Mouse (Mus musculus) adrenal gland (tissue): ENCODE results near the gene Foxl2.

Source experiments
- intact Hi-C: fragments of 180-260 bp; cut with DNase I; formaldehyde crosslinking; loops from one replicate; pipeline ENCODE4 v1.15.1; 2025

The Foxl2 gene

GRCm38 (mm10) chr9:98961591-98962477, 6.7 kb downstream of the Foxl2 start:
- intact Hi-C loops: loop anchor here (2.0 kb wide), 1 partner anchor 347 kb away; no protein-coding TSS in a partner anchor

- intact Hi-C loops: no loop called here
Measured at GRCm38 (mm10) chr9:98962478-98963142, 7.5 kb downstream of the Foxl2 start.

- intact Hi-C loops: no loop called here
Measured at GRCm38 (mm10) chr9:98963661-98964060, 8.6 kb downstream of the Foxl2 start.

GRCm38 (mm10) chr9:98965084-98965483, 10.0 kb downstream of the Foxl2 start:
- intact Hi-C loops: no loop called here

GRCm38 (mm10) chr9:98973101-98973521, 18.0 kb downstream of the Foxl2 start:
- intact Hi-C loops: no loop called here

- intact Hi-C loops: no loop called here
Measured at GRCm38 (mm10) chr9:98973561-98973960, 18.5 kb downstream of the Foxl2 start.

GRCm38 (mm10) chr9:98974898-98975297, 19.8 kb downstream of the Foxl2 start:
- intact Hi-C loops: no loop called here

GRCm38 (mm10) chr9:98976081-98976480, 21.0 kb downstream of the Foxl2 start:
- intact Hi-C loops: no loop called here

GRCm38 (mm10) chr9:98976520-98976919, 21.4 kb downstream of the Foxl2 start:
- intact Hi-C loops: no loop called here

GRCm38 (mm10) chr9:98979431-98980416, 24.6 kb downstream of the Foxl2 start:
- intact Hi-C loops: loop anchor here (10.0 kb wide), 2 partner anchors 265 to 395 kb away; partner anchors contain the start of gene Cep70

- intact Hi-C loops: loop anchor here (10.0 kb wide), 2 partner anchors 259 to 389 kb away; partner anchors contain the start of gene Cep70
Measured at GRCm38 (mm10) chr9:98985800-98986475, 30.9 kb downstream of the Foxl2 start, which contains the start of gene Faim. Faim (plus strand) TSS chr9:98986373.

GRCm38 (mm10) chr9:98986476-98987096, 31.5 kb downstream of the Foxl2 start:
- intact Hi-C loops: loop anchor here (10.0 kb wide), 2 partner anchors 258 to 388 kb away; partner anchors contain the start of gene Cep70

- intact Hi-C loops: loop anchor here (10.0 kb wide), 2 partner anchors 258 to 388 kb away; partner anchors contain the start of gene Cep70
Measured at GRCm38 (mm10) chr9:98987131-98987530, 32.0 kb downstream of the Foxl2 start.

- intact Hi-C loops: no loop called here
Measured at GRCm38 (mm10) chr9:98994103-98994502, 39.0 kb downstream of the Foxl2 start.

GRCm38 (mm10) chr9:98999881-99000339, 44.8 kb downstream of the Foxl2 start:
- intact Hi-C loops: no loop called here

GRCm38 (mm10) chr9:99001326-99001725, 46.2 kb downstream of the Foxl2 start:
- intact Hi-C loops: no loop called here
